Mouse (Mus musculus) monocyte, adult 5-6 weeks (primary cell): Measurements from ENCODE around the gene Olfr1116. TPM values are rescaled to one million over a fixed set of nuclear protein-coding genes. Genes with fewer than 3 reads are reported as not detected.
"Not testable (repeated sequence)": the region's sequence is repeated elsewhere in the genome, so short reads cannot be mapped to it uniquely, and the experiment has no call there.

Experiments used
- ATAC-seq: fragments of 153-309, 156-312 bp; replicated peaks from 2 replicates; pipeline ENCODE4 v1.8.0; 2017; ENCODE audit warnings: mild to moderate bottlenecking; ENCODE audit not compliant: low TSS enrichment, insufficient number of reproducible peaks, severe bottlenecking, poor library complexity, low FRiP score
- total RNA-seq: library from RNA; stranded (forward); fragments of 200-1000, 200-491, 200-594 nt; gene quantifications from 3 replicates; pipeline ENCODE4 v1.2.3, GENCODE M21; 2017

Olfr1116 gene
- total RNA-seq: not detected in 3 replicates

DNA sequence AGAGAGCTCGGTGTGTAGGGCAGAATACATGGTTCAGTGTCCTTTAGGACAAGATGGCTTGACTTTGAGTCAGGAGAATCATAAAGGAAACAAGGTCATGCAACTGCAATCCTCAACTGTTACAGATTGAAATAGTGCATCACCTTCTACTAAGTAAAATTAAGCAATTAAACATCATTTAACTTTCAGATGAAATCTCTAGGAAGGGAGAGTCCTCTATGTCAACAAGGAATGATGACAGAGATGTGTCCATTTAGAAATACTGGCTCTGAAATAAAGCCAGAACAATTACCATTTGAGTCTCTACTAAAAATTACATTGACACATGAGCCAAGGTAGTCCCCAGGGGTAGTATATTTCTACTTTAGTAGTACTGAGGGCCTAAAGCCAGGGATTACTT lies at the start of gene Olfr1116:
Gene Olfr1116 (plus strand): TSS at position 301 of the 400 bp plus-strand sequence.
- no peak for ATAC-seq

DNA sequence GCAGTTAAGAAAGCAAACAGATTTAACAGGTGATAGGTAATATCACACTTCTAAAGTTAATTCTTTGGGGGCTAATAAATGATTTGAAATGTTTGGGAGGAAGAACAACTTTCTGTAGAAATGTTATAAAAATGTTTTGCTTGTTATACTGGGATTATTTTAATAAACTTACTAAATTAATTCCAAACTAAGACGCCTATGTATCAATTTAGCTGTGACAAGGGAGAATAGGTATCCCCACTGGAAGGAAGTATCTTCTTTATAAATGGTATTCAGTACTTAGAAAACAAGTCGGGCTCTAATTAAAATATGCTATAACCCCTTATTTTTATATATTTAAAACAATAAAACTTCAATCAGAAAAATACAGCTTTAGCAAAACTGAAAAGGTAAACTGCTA lies 19.6 kb upstream of the Olfr1116 start, which contains the start of gene Olfr1115:
Gene Olfr1115 (plus strand): TSS at position 301 of the 400 bp plus-strand sequence.
- no peak for ATAC-seq

DNA sequence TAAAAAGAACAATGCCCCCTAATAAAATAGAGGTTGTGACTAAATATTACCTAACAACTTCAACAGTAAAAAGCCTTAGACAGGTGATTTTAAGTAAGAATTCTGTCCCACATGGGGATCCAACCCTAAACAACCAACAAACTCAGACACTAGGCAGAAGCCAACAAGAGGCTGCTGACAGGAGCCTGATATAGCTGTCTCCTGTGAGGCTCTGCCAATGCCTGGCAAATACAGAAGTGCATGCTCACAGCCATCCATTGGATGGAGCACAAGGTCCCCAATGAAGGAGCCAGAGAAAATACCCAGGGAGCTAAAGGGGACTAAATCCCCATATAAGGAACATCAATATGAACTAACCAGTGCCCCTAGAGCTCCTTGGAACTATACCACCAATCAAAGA lies 26.6 kb downstream of the Olfr1116 start:
- not testable (repeated sequence) for ATAC-seq

DNA sequence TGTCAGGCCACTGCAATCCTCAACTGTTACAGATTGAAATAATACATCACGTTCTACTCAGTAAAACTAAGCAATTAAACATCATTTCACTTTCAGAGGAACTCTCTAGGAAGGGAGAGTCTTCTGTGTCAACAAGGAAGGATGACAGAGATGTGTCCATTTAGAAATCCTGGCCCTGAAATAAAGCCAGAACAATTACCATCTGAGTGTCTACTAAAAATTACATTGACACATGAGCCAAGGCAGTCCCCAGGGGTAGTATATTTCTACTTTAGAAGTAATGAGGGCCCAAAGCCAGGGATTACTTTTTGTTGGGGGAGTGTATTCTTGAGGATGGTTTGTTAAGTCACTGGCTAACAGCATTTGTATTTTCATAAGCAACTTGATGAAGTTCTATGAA lies 39.9 kb downstream of the Olfr1116 start, which contains the start of gene Olfr1118:
Gene Olfr1118 (plus strand): TSS at position 301 of the 400 bp plus-strand sequence.
- ATAC-seq: no peak

Other genes starting within 250 kb of the Olfr1116 start
- gene Olfr1104, start 240.5 kb upstream of the Olfr1116 start, total RNA-seq: not detected in 3 replicates
- gene Olfr1105, start 231.0 kb upstream of the Olfr1116 start, total RNA-seq: not detected in 3 replicates
- not detected in 3 replicates for gene Olfr1106, start 215.3 kb upstream of the Olfr1116 start, total RNA-seq
- not detected in 3 replicates for gene Olfr1107, start 191.7 kb upstream of the Olfr1116 start, total RNA-seq
- gene Olfr1109, start 171.5 kb upstream of the Olfr1116 start, total RNA-seq: not detected in 3 replicates
- gene Olfr259, start 153.0 kb upstream of the Olfr1116 start, total RNA-seq: not detected in 3 replicates
- not detected in 3 replicates for gene Olfr1110, start 127.2 kb upstream of the Olfr1116 start, total RNA-seq
- gene Olfr1111, start 114.9 kb upstream of the Olfr1116 start, total RNA-seq: not detected in 3 replicates
- gene Olfr1112, start 79.7 kb upstream of the Olfr1116 start, total RNA-seq: not detected in 3 replicates
- not detected in 3 replicates for gene Olfr1113, start 58.6 kb upstream of the Olfr1116 start, total RNA-seq
- gene Olfr1115, start 19.5 kb upstream of the Olfr1116 start, total RNA-seq: not detected in 3 replicates
- not detected in 3 replicates for gene Olfr1118, start 40.0 kb downstream of the Olfr1116 start, total RNA-seq
- gene Olfr1120, start 87.3 kb downstream of the Olfr1116 start, total RNA-seq: not detected in 3 replicates
- not detected in 3 replicates for gene Olfr1121, start 102.4 kb downstream of the Olfr1116 start, total RNA-seq
- gene Olfr1122, start 118.3 kb downstream of the Olfr1116 start, total RNA-seq: not detected in 3 replicates
- not detected in 3 replicates for gene Olfr1123, start 149.1 kb downstream of the Olfr1116 start, total RNA-seq
- gene Olfr1124, start 162.7 kb downstream of the Olfr1116 start, total RNA-seq: not detected in 3 replicates
- gene Olfr1126, start 186.4 kb downstream of the Olfr1116 start, total RNA-seq: not detected in 3 replicates
- not detected in 3 replicates for gene Pramel7, start 229.6 kb downstream of the Olfr1116 start, total RNA-seq
- not detected in 3 replicates for gene Pramel6, start 239.0 kb downstream of the Olfr1116 start, total RNA-seq